Mouse (Mus musculus) neural tube, embryonic 11.5 days (tissue): Measurements from ENCODE around the gene Tln2. TPM values are rescaled to one million over a fixed set of nuclear protein-coding genes. Genes with fewer than 3 reads are reported as not detected.

Experiments used
- ATAC-seq: fragments of 200-750 bp; cut with Nextera tagmentation; 2 replicates; pipeline ENCODE4 v1.8.0; 2017; ENCODE audit warnings: moderate number of reproducible peaks, mild to moderate bottlenecking, moderate TSS enrichment, moderate library complexity; ENCODE audit not compliant: insufficient read depth, low FRiP score, low TSS enrichment
- DNase-seq: peaks from one replicate; pipeline ENCODE4 v3.0.0-alpha.2; 2015; ENCODE audit warnings: low spot score
- H3K27ac ChIP-seq: fragments of 300-500 bp; sonication (generic); 2 replicates; pipeline ENCODE4 v1.5.1; 2014; ENCODE audit warnings: low read depth, mild to moderate bottlenecking, low read length
- H3K27me3 ChIP-seq: fragments of 300-500 bp; sonication (generic); 2 replicates; pipeline ENCODE4 v1.6.1; 2014; ENCODE audit warnings: mild to moderate bottlenecking, low read length, mixed read lengths; ENCODE audit not compliant: control insufficient read depth, insufficient read depth
- H3K36me3 ChIP-seq: fragments of 300-500 bp; sonication (generic); 2 replicates; pipeline ENCODE4 v1.6.1; 2014; ENCODE audit warnings: mild to moderate bottlenecking, low read length, moderate library complexity, mixed read lengths; ENCODE audit not compliant: control insufficient read depth, insufficient read depth
- H3K4me1 ChIP-seq: fragments of 300-500 bp; sonication (generic); 2 replicates; pipeline ENCODE4 v1.6.1; 2014; ENCODE audit warnings: low read length, mixed read lengths; ENCODE audit not compliant: control insufficient read depth, insufficient read depth
- H3K4me2 ChIP-seq: fragments of 300-500 bp; sonication (generic); 2 replicates; pipeline ENCODE4 v1.6.1; 2014; ENCODE audit warnings: low read depth, mild to moderate bottlenecking, moderate library complexity
- H3K4me3 ChIP-seq: fragments of 300-500 bp; sonication (generic); 2 replicates; pipeline ENCODE4 v1.5.1; 2014; ENCODE audit warnings: low read depth, low read length
- H3K9ac ChIP-seq: fragments of 300-500 bp; sonication (generic); 2 replicates; pipeline ENCODE4 v1.6.1; 2014; ENCODE audit warnings: mild to moderate bottlenecking, low read length
- H3K9me3 ChIP-seq: fragments of 300-500 bp; sonication (generic); 2 replicates; pipeline ENCODE4 v1.6.1; 2016; ENCODE audit warnings: low read length; ENCODE audit not compliant: control insufficient read depth
- WGBS: fragments of 180-500 bp; shearing (Covaris S2); extraction: QIAGEN DNeasy Blood & Tissue Kit; methylation state at CpG from one replicate; pipeline ENCODE4 v1.1.7; 2014; 5-methylcytosine and 5-hydroxymethylcytosine counted together
- polyA plus RNA-seq: library from polyadenylated mRNA; unstranded; fragments of >200 nt; fragmentation: Nextera tagmentation; extraction: Ambion mirVana; gene quantifications from 2 replicates; pipeline ENCODE4 v1.2.1, GENCODE M21; 2014

The Tln2 gene
- polyA plus RNA-seq, 1 experiment from 2014 or later, result 14.6 TPM

- H3K27ac ChIP-seq, result no peak overlapping the region
- DNase-seq, result no peak
- H3K4me3 ChIP-seq, result no peak overlapping the region
- H3K9me3 ChIP-seq, result no peaks in the 10 kb centered on the region
- H3K27me3 ChIP-seq, result no peaks in the 10 kb centered on the region
- no peak overlapping the region for H3K4me2 ChIP-seq
- H3K9ac ChIP-seq, result no peak overlapping the region
- ATAC-seq, result no peak
- H3K36me3 ChIP-seq, result no peaks in the 10 kb centered on the region
- 92% methylated on average over 3 of the region's 3 CpGs for WGBS
- no peaks in the 10 kb centered on the region for H3K4me1 ChIP-seq
Observed at GRCm38 (mm10) chr9:67477445-67477844, 82.1 kb downstream of the Tln2 start.

GRCm38 (mm10) chr9:67476184-67476583 is 83.3 kb downstream of the Tln2 start:
- H3K9ac ChIP-seq, result no peak overlapping the region
- no peak overlapping the region for H3K4me2 ChIP-seq
- DNase-seq (no peak), ATAC-seq (no peak)
- WGBS, result 96% methylated on average over 5 of the region's 5 CpGs
- no peaks in the 10 kb centered on the region for H3K9me3 ChIP-seq
- no peaks in the 10 kb centered on the region for H3K4me1 ChIP-seq
- H3K4me3 ChIP-seq, result no peak overlapping the region
- H3K36me3 ChIP-seq, result no peaks in the 10 kb centered on the region
- no peak overlapping the region for H3K27ac ChIP-seq
- no peaks in the 10 kb centered on the region for H3K27me3 ChIP-seq

DNA sequence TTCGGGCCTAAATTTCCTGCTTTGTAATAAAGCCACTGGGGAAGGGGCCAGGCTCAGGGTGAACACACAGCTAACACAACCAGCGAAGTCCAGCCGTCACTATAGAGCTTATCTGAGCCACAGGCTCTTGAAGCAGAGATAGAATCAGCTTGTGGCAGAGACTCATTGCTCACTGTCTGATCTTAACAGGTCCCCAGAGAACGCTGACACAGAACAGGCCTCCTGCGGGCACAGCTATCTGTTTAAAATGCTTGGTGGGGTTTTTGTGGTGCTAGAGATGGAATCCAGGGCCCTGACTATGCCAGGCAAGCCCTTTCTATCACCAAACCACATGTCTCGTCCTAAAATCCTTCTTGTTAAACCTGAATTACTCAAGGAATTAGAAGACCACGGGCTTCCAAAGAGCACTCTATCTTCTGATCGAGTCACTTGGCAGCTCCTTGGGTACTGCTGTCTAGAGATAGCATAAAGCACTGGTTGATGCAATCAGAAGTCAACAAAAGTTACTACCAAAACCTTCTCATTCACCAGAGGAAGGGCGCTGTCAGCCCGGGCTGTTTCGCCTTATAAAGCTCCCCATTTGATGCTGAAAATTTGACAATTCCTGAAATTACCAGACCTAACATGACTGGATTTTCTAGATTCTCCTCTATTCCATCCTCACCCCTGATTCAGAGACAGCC is 95.9 kb downstream of the Tln2 start:
- H3K27ac ChIP-seq, result no peak overlapping the region
- H3K27me3 ChIP-seq, result no peaks in the 10 kb centered on the region
- no peaks in the 10 kb centered on the region for H3K9me3 ChIP-seq
- 71% methylated on average over 11 of the region's 11 CpGs for WGBS
- H3K4me1 ChIP-seq, result no peaks in the 10 kb centered on the region
- no peak overlapping the region for H3K9ac ChIP-seq
- no peak for DNase-seq
- H3K4me2 ChIP-seq, result no peak overlapping the region
- ATAC-seq, result no peak
- H3K36me3 ChIP-seq, result no peaks in the 10 kb centered on the region
- no peak overlapping the region for H3K4me3 ChIP-seq

GRCm38 (mm10) chr9:67441484-67441883 is 118.0 kb downstream of the Tln2 start:
- Histone ChIP-seq H3K4me2 (no peak overlapping the region), H3K9ac (no peak overlapping the region), H3K36me3 (no peaks in the 10 kb centered on the region), H3K27me3 (no peaks in the 10 kb centered on the region), H3K4me3 (no peak overlapping the region), H3K27ac (no peak overlapping the region), H3K9me3 (no peaks in the 10 kb centered on the region), H3K4me1 (no peaks in the 10 kb centered on the region)
- ATAC-seq, result no peak
- no peak for DNase-seq
- WGBS, result 40% methylated on average over 1 of the region's 2 CpGs

DNA sequence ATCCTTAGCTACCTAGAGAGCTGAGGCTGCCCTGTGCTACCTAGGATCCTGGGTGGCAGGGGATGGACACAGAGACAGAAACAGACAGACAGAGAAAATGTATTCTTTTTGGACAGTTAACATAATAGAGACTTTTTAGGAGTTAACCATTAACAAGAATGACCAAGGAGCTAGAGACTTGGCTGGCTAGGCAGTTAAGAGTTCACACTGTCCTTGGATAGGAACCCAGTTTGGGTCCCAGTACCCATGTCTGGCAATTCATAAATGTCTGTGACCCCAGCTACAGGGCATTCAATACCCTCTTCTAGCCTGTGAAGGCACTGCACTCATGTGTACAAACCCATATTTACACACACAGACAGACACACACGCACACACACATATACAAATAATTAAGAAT is 122.0 kb downstream of the Tln2 start:
- WGBS, result 84% methylated on average over 1 of the region's 1 CpGs
- Histone ChIP-seq H3K9me3 (no peaks in the 10 kb centered on the region), H3K4me1 (no peaks in the 10 kb centered on the region), H3K27me3 (no peaks in the 10 kb centered on the region), H3K36me3 (no peaks in the 10 kb centered on the region), H3K4me3 (no peak overlapping the region), H3K9ac (no peak overlapping the region), H3K27ac (no peak overlapping the region), H3K4me2 (no peak overlapping the region)
- ATAC-seq, result no peak
- no peak for DNase-seq

- no peaks in the 10 kb centered on the region for H3K36me3 ChIP-seq
- H3K9me3 ChIP-seq, result no peaks in the 10 kb centered on the region
- no peak overlapping the region for H3K4me2 ChIP-seq
- ATAC-seq, result no peak
- H3K4me1 ChIP-seq, result no peaks in the 10 kb centered on the region
- H3K27me3 ChIP-seq, result no peaks in the 10 kb centered on the region
- no peak overlapping the region for H3K4me3 ChIP-seq
- WGBS, result 63% methylated on average over 10 of the region's 10 CpGs
- no peak for DNase-seq
- no peak overlapping the region for H3K9ac ChIP-seq
- H3K27ac ChIP-seq, result no peak overlapping the region
Observed at GRCm38 (mm10) chr9:67435333-67436154, 124.0 kb downstream of the Tln2 start.

GRCm38 (mm10) chr9:67429199-67429892 is 130.2 kb downstream of the Tln2 start:
- no peak for ATAC-seq
- H3K27me3 ChIP-seq, result no peaks in the 10 kb centered on the region
- H3K4me2 ChIP-seq, result no peak overlapping the region
- no peaks in the 10 kb centered on the region for H3K36me3 ChIP-seq
- H3K9me3 ChIP-seq, result no peaks in the 10 kb centered on the region
- no peak overlapping the region for H3K4me3 ChIP-seq
- H3K27ac ChIP-seq, result no peak overlapping the region
- 85% methylated on average over 12 of the region's 12 CpGs for WGBS
- no peak overlapping the region for H3K9ac ChIP-seq
- DNase-seq, result no peak
- no peaks in the 10 kb centered on the region for H3K4me1 ChIP-seq

DNA sequence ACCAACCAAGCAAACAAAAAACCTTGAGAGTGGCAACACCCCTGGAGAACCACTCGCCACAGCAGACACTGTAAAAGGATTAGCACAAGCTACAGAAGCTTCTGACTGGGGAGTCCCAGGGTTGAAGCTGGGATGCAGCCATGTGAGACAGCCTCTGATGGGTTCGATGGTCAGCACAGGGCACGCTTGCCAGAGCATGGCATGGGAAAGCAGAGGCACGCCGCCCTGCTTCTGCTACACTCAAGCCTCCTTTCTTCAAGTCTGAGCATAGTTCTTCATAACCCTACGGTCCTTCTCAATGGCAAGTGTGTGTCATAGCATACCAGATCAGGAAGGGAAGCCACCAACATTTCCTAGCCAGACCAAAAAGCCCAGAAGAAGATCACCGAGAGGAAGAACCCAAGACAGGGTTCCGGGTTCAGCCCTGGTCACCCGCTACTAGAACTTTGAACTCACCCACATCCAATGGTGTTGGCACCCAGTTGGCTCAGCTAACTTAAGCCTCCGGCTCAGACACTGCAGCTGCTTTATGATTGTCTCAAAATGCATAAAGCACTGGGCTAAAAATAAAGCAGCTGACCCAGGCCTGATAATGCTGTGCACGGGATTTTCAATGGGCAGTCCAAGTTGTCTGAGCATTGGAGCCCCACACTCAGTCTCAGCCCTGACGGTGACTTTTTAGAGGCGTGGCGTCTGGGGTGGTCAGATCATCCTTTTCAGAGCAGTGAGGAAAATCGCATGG is 131.0 kb downstream of the Tln2 start:
- 91% methylated on average over 15 of the region's 15 CpGs for WGBS
- no peaks in the 10 kb centered on the region for H3K9me3 ChIP-seq
- H3K27me3 ChIP-seq, result no peaks in the 10 kb centered on the region
- ATAC-seq (no peak), DNase-seq (no peak)
- H3K27ac ChIP-seq, result no peak overlapping the region
- H3K9ac ChIP-seq, result no peak overlapping the region
- H3K4me3 ChIP-seq, result no peak overlapping the region
- no peaks in the 10 kb centered on the region for H3K4me1 ChIP-seq
- H3K36me3 ChIP-seq, result no peaks in the 10 kb centered on the region
- no peak overlapping the region for H3K4me2 ChIP-seq
